Mouse (Mus musculus): ENCODE measurements at regions not wholly inside any gene's neighbourhood (a gene's known extent, or its start where the extent isn't known, plus 50 kb on each side); places are given as distances from the start of the nearest gene placed in this dataset.

DNA sequence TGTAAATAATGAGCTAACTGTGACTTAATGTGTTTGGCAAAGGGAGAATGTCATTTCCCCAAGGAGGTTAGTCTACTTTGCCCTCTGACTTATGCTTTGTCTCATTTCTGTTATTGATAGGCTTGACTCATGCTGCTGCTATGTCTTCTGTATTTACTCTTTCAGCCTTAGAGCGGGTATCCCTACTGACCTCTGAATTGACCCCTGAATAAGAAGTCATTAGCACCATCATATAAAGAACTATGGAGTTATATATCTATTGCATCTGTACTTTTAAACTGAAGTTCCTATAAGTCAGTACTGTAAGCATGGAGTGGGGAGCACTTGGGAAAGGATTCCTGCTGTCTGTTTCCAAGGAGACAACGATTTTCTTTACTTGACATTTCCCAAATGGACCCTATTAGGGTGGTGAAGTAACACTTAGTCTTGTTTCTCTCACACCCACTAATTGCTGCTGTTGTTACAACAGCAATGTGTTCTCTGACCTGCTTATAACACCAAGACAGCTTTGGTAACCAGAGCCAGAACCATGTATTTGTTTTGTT, 75.3 kb upstream of the Cwc22 start:
- no peak for TF ChIP-seq TAL1 (conservative IDR thresholded peaks at IDR 0.05; ENCODE audit: low read depth, low read length)
- no peak for TF ChIP-seq CTCF (IDR thresholded peaks at IDR 0.05; ENCODE audit: low read depth, low read length)
- no peak for TF ChIP-seq GATA1 (IDR thresholded peaks at IDR 0.05; ENCODE audit: borderline replicate concordance, low read length)

All from G1E (cell line).